Mouse (Mus musculus): ENCODE measurements around the gene Knstrn. TPM values are rescaled to one million over a fixed set of nuclear protein-coding genes. Genes with fewer than 3 reads are reported as not detected.

Knstrn gene
- polyA plus RNA-seq, 1 experiment from 2014 or later: 125 TPM

- H3K4me3 ChIP-seq: peak overlapping the region; percentile 35
- H3K9ac ChIP-seq: peak overlapping the region; percentile 37; the same call in 1 of the 2 replicates
- H3K4me1 ChIP-seq: peaks cover 9% of the 10 kb centered on the region; the same call in 1 of the 2 replicates
- 0 out of 2 replicates have a peak overlapping the region, but pooled peaks have one; percentile 5 for H3K27ac ChIP-seq
- 0 out of 2 replicates have a peak, but pooled peaks cover 3% of the 10 kb centered on the region for H3K27me3 ChIP-seq
- H3K4me2 ChIP-seq (replicated peaks): peak overlapping the region; percentile 65
- WGBS: 9% methylated on average over 10 of the region's 10 CpGs
- no peaks in the 10 kb centered on the region for H3K9me3 ChIP-seq
- no peak for ATAC-seq (ENCODE audit: insufficient number of reproducible peaks, insufficient read depth, low FRiP score, low TSS enrichment)
- H3K36me3 ChIP-seq: no peaks in the 10 kb centered on the region
Observed at GRCm38 (mm10) chr2:118779065-118779464, 34.7 kb upstream of the Knstrn start.

- Histone ChIP-seq H3K4me2 (replicated peaks) (peak within 1 kb of the TSS; percentile 65), H3K27me3 (0 out of 2 replicates have a peak, but pooled peaks cover 3% of the 10 kb centered on the region), H3K4me1 (peaks cover 9% of the 10 kb centered on the region; the same call in 1 of the 2 replicates), H3K36me3 (no peaks in the 10 kb centered on the region), H3K9me3 (no peaks in the 10 kb centered on the region), H3K4me3 (peak within 1 kb of the TSS; percentile 35), H3K27ac (0 out of 2 replicates have a peak within 1 kb of the TSS, but pooled peaks have one; percentile 5), H3K9ac (peak within 1 kb of the TSS; percentile 37; the same call in 1 of the 2 replicates)
- WGBS: 11% methylated on average over 39 of the region's 39 CpGs
- ATAC-seq (ENCODE audit: insufficient number of reproducible peaks, insufficient read depth, low FRiP score, low TSS enrichment): peak; percentile 86
Observed at GRCm38 (mm10) chr2:118779504-118780480, 34.0 kb upstream of the Knstrn start, which contains the start of gene Disp2. Gene Disp2, plus strand, starts transcription at chr2:118779719.

- Histone ChIP-seq H3K27ac (no peak overlapping the region), H3K9ac (no peak overlapping the region), H3K4me3 (no peak overlapping the region), H3K4me2 (replicated peaks) (no peak overlapping the region), H3K9me3 (no peaks in the 10 kb centered on the region), H3K4me1 (peaks cover 9% of the 10 kb centered on the region; the same call in 1 of the 2 replicates), H3K36me3 (no peaks in the 10 kb centered on the region), H3K27me3 (0 out of 2 replicates have a peak, but pooled peaks cover 3% of the 10 kb centered on the region)
- ATAC-seq (ENCODE audit: insufficient number of reproducible peaks, insufficient read depth, low FRiP score, low TSS enrichment): no peak
- WGBS: 57% methylated on average over 1 of the region's 1 CpGs
Observed at GRCm38 (mm10) chr2:118781115-118781514, 32.7 kb upstream of the Knstrn start.

GRCm38 (mm10) chr2:118782303-118782702, 31.5 kb upstream of the Knstrn start:
- H3K27ac ChIP-seq: no peak overlapping the region
- H3K27me3 ChIP-seq: 0 out of 2 replicates have a peak, but pooled peaks cover 3% of the 10 kb centered on the region
- H3K9ac ChIP-seq: no peak overlapping the region
- 56% methylated on average over 4 of the region's 4 CpGs for whole genome bisulfite sequencing
- H3K4me2 ChIP-seq (replicated peaks): no peak overlapping the region
- ATAC-seq (ENCODE audit: insufficient number of reproducible peaks, insufficient read depth, low FRiP score, low TSS enrichment): no peak
- H3K36me3 ChIP-seq: no peaks in the 10 kb centered on the region
- H3K4me1 ChIP-seq: peaks cover 9% of the 10 kb centered on the region; the same call in 1 of the 2 replicates
- H3K9me3 ChIP-seq: no peaks in the 10 kb centered on the region
- H3K4me3 ChIP-seq: no peak overlapping the region

GRCm38 (mm10) chr2:118783093-118783492, 30.7 kb upstream of the Knstrn start:
- no peak for ATAC-seq (ENCODE audit: insufficient number of reproducible peaks, insufficient read depth, low FRiP score, low TSS enrichment)
- Histone ChIP-seq H3K27ac (no peak overlapping the region), H3K4me3 (no peak overlapping the region), H3K27me3 (0 out of 2 replicates have a peak, but pooled peaks cover 3% of the 10 kb centered on the region), H3K9ac (no peak overlapping the region), H3K4me2 (replicated peaks) (no peak overlapping the region), H3K4me1 (peaks cover 9% of the 10 kb centered on the region; the same call in 1 of the 2 replicates), H3K9me3 (no peaks in the 10 kb centered on the region), H3K36me3 (no peaks in the 10 kb centered on the region)
- WGBS: 45% methylated on average over 5 of the region's 5 CpGs

GRCm38 (mm10) chr2:118783663-118784062, 30.1 kb upstream of the Knstrn start:
- Histone ChIP-seq H3K4me2 (replicated peaks) (no peak overlapping the region), H3K9me3 (no peaks in the 10 kb centered on the region), H3K27ac (no peak overlapping the region), H3K36me3 (no peaks in the 10 kb centered on the region), H3K4me1 (peaks cover 9% of the 10 kb centered on the region; the same call in 1 of the 2 replicates), H3K4me3 (no peak overlapping the region), H3K9ac (no peak overlapping the region), H3K27me3 (0 out of 2 replicates have a peak, but pooled peaks cover 3% of the 10 kb centered on the region)
- no peak for ATAC-seq (ENCODE audit: insufficient number of reproducible peaks, insufficient read depth, low FRiP score, low TSS enrichment)
- 91% methylated on average over 7 of the region's 7 CpGs for WGBS

GRCm38 (mm10) chr2:118786525-118786924, 27.3 kb upstream of the Knstrn start:
- no peak overlapping the region for H3K4me3 ChIP-seq
- H3K36me3 ChIP-seq: no peaks in the 10 kb centered on the region
- H3K9ac ChIP-seq: no peak overlapping the region
- H3K27ac ChIP-seq: no peak overlapping the region
- ATAC-seq (ENCODE audit: insufficient number of reproducible peaks, insufficient read depth, low FRiP score, low TSS enrichment): no peak
- peaks cover 22% of the 10 kb centered on the region for H3K27me3 ChIP-seq
- 89% methylated on average over 5 of the region's 5 CpGs for WGBS
- H3K9me3 ChIP-seq: no peaks in the 10 kb centered on the region
- no peak overlapping the region for H3K4me2 ChIP-seq (replicated peaks)
- peaks cover 11% of the 10 kb centered on the region; the same call in 1 of the 2 replicates for H3K4me1 ChIP-seq

- Histone ChIP-seq H3K4me2 (replicated peaks) (no peak overlapping the region), H3K9ac (no peak overlapping the region), H3K4me1 (peaks cover 11% of the 10 kb centered on the region; the same call in 1 of the 2 replicates), H3K27me3 (peaks cover 22% of the 10 kb centered on the region), H3K36me3 (no peaks in the 10 kb centered on the region), H3K9me3 (no peaks in the 10 kb centered on the region), H3K4me3 (no peak overlapping the region), H3K27ac (no peak overlapping the region)
- 90% methylated on average over 11 of the region's 11 CpGs for WGBS
- ATAC-seq (ENCODE audit: insufficient number of reproducible peaks, insufficient read depth, low FRiP score, low TSS enrichment): no peak
Observed at GRCm38 (mm10) chr2:118789501-118789900, 24.3 kb upstream of the Knstrn start.

GRCm38 (mm10) chr2:118790221-118790550, 23.6 kb upstream of the Knstrn start:
- H3K36me3 ChIP-seq: no peaks in the 10 kb centered on the region
- no peak overlapping the region for H3K9ac ChIP-seq
- H3K4me2 ChIP-seq (replicated peaks): peak overlapping the region; percentile 39
- peaks cover 22% of the 10 kb centered on the region for H3K27me3 ChIP-seq
- H3K9me3 ChIP-seq: no peaks in the 10 kb centered on the region
- H3K4me1 ChIP-seq: peaks cover 11% of the 10 kb centered on the region; the same call in 1 of the 2 replicates
- 54% methylated on average over 12 of the region's 12 CpGs for WGBS
- no peak for ATAC-seq (ENCODE audit: insufficient number of reproducible peaks, insufficient read depth, low FRiP score, low TSS enrichment)
- H3K4me3 ChIP-seq: 0 out of 2 replicates have a peak overlapping the region, but pooled peaks have one; percentile 15
- H3K27ac ChIP-seq: no peak overlapping the region

- H3K4me3 ChIP-seq: peak overlapping the region; percentile 15; the same call in 1 of the 2 replicates
- peaks cover 22% of the 10 kb centered on the region for H3K27me3 ChIP-seq
- H3K9me3 ChIP-seq: no peaks in the 10 kb centered on the region
- no peaks in the 10 kb centered on the region for H3K36me3 ChIP-seq
- H3K27ac ChIP-seq: no peak overlapping the region
- ATAC-seq (ENCODE audit: insufficient number of reproducible peaks, insufficient read depth, low FRiP score, low TSS enrichment): 0 out of 2 replicates have a peak, but pooled peaks have one; percentile 43
- H3K4me1 ChIP-seq: peaks cover 11% of the 10 kb centered on the region; the same call in 1 of the 2 replicates
- WGBS: 23% methylated on average over 44 of the region's 44 CpGs
- H3K4me2 ChIP-seq (replicated peaks): peak overlapping the region; percentile 39
- H3K9ac ChIP-seq: no peak overlapping the region
Observed at GRCm38 (mm10) chr2:118790551-118791525, 23.0 kb upstream of the Knstrn start.

Measured in embryonic facial prominence, embryonic 12.5 days (tissue).